Mouse (Mus musculus) embryonic facial prominence, embryonic 15.5 days (tissue): ENCODE results near the gene Erg. TPM values are rescaled to one million over a fixed set of nuclear protein-coding genes. Genes with fewer than 3 reads are reported as not detected.

Experiments
- ATAC-seq: fragments of 200-750 bp; cut with Nextera tagmentation; 2 replicates; pipeline ENCODE4 v1.8.0; 2017; ENCODE audit warnings: low read depth, moderate TSS enrichment; ENCODE audit not compliant: insufficient number of reproducible peaks, low FRiP score, low TSS enrichment
- H3K27ac ChIP-seq: fragments of 300-500 bp; sonication (generic); replicated peaks from 2 replicates; pipeline ENCODE4 v1.5.1; 2015; ENCODE audit warnings: mild to moderate bottlenecking, inconsistent platforms
- H3K27me3 ChIP-seq: fragments of 300-500 bp; sonication (generic); 2 replicates; pipeline ENCODE4 v1.6.1; 2015; ENCODE audit warnings: inconsistent platforms
- H3K36me3 ChIP-seq: fragments of 300-500 bp; sonication (generic); 2 replicates; pipeline ENCODE4 v1.6.1; 2015; ENCODE audit warnings: mild to moderate bottlenecking, inconsistent platforms
- H3K4me1 ChIP-seq: fragments of 300-500 bp; sonication (generic); 2 replicates; pipeline ENCODE4 v1.6.1; 2015; ENCODE audit warnings: inconsistent platforms
- H3K4me2 ChIP-seq: fragments of 300-500 bp; sonication (generic); replicated peaks from 2 replicates; pipeline ENCODE4 v1.6.1; 2015; ENCODE audit warnings: mild to moderate bottlenecking, inconsistent platforms
- H3K4me3 ChIP-seq: fragments of 300-500 bp; sonication (generic); replicated peaks from 2 replicates; pipeline ENCODE4 v1.5.1; 2015; ENCODE audit warnings: mild to moderate bottlenecking, inconsistent platforms
- H3K9ac ChIP-seq: fragments of 300-500 bp; sonication (generic); 2 replicates; pipeline ENCODE4 v1.6.1; 2015; ENCODE audit warnings: inconsistent platforms
- H3K9me3 ChIP-seq: fragments of 300-500 bp; sonication (generic); replicated peaks from 2 replicates; pipeline ENCODE4 v1.6.1; 2016; ENCODE audit warnings: inconsistent platforms
- WGBS: fragments of 180-500 bp; shearing (Covaris S2); methylation state at CpG from one replicate; pipeline ENCODE4 v1.1.7; 2015; 5-methylcytosine and 5-hydroxymethylcytosine counted together
- polyA plus RNA-seq: library from polyadenylated mRNA; unstranded; fragments of >200 nt; fragmentation: Nextera tagmentation; extraction: Ambion mirVana; gene quantifications from 2 replicates; pipeline ENCODE4 v1.2.1, GENCODE M21; 2015

Erg gene
- polyA plus RNA-seq = 14.1 and 17.7 TPM in 2 replicates

DNA sequence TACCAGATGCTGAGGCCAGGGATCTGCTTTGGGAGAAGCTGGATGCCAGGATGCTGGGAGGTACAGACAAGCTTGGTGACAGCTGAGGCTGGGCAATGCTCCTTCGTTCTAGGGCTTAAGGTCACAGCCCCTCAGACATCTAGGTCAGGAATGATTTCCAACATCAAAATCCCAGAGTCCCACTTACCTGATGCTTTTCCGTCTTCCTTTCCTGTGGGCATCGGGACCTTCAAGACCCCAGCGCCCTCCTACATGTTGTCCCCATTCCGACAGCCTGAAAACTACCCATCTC lies at the start of gene Erg:
Gene Erg, minus strand, starts transcription at position 283 of the 292 bp plus-strand sequence.
- 2% methylated on average over 5 of the region's 5 CpGs for WGBS
- Histone ChIP-seq H3K4me3 (peak within 1 kb of the TSS; percentile 45), H3K27me3 (peaks cover 40% of the 10 kb centered on the region), H3K27ac (peak within 1 kb of the TSS; percentile 69), H3K9me3 (no peaks in the 10 kb centered on the region), H3K36me3 (no peaks in the 10 kb centered on the region), H3K4me2 (peak within 1 kb of the TSS; percentile 81), H3K9ac (peak within 1 kb of the TSS; percentile 23; the same call in 1 of the 2 replicates), H3K4me1 (peaks cover 22% of the 10 kb centered on the region)
- no peak for ATAC-seq

DNA sequence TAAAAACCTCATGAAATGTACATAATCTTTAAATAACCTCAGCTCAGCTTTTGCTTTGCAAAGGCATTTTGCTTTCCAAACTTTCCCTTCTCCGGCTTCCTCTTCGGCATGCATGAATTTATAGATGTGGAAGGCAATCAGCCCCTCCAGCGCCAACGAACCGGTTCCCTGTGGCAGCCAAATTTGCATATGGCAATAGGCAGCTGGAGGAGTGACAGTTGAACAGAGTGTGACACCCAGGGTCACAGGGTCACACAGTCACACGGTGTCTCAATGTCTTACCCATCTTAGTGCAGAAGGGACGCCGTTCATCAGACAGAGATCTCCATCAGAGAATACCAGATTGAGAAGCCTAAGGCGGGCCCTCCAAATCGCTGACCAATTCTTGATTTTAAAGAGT lies 45.4 kb upstream of the Erg start:
- Histone ChIP-seq H3K36me3 (no peaks in the 10 kb centered on the region), H3K4me3 (no peak overlapping the region), H3K4me1 (no peaks in the 10 kb centered on the region), H3K9ac (no peak overlapping the region), H3K4me2 (no peak overlapping the region), H3K27ac (no peak overlapping the region), H3K9me3 (no peaks in the 10 kb centered on the region), H3K27me3 (no peaks in the 10 kb centered on the region)
- WGBS = 70% methylated on average over 10 of the region's 10 CpGs
- ATAC-seq = no peak

DNA sequence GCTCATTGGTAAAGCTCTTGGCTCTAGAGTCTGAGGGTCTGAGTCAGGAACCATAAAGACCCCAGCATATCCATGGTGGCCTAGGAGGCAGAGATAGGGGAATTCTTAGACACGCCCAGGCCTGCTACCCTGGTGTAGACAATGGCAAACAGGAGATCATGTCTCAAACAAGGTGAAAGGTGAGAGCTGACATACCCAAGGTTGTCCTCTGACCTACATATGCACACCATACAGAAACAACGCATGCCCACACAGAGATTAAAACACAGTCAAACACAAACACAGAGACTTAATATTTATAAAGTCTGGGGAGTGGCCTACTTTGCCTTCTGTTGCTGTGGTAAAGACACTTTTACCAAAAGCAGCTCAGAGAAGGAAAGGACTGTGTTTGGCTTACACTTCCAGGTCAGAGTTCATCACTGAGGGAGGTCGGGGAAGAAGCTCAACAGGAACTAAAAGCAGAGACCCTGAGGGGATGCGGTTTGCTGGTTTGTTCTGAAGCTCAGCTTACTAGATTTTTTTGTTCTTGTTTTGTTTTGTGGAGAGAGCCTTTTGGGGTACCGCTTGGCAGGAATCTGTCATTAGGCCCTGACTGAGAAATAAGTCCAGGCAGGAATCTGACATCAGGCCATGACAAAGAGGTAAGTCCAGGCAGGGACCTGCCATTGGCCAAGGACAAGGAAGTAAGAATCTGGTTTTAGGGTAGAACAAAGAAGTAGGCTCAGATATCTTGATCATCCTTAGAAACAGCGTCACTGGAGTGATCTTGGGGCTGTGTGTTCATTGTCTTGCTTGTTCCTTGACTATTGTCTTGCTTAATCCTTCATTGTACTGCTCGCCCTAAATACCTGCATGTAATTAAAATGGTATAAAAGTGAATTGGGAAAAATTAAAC lies 37.7 kb upstream of the Erg start:
- WGBS = 50% methylated on average over 7 of the region's 7 CpGs
- Histone ChIP-seq H3K27me3 (no peaks in the 10 kb centered on the region), H3K9ac (no peak overlapping the region), H3K4me2 (no peak overlapping the region), H3K9me3 (no peaks in the 10 kb centered on the region), H3K27ac (no peak overlapping the region), H3K4me1 (peaks cover 11% of the 10 kb centered on the region; the same call in 1 of the 2 replicates), H3K4me3 (no peak overlapping the region), H3K36me3 (no peaks in the 10 kb centered on the region)
- no peak for ATAC-seq

DNA sequence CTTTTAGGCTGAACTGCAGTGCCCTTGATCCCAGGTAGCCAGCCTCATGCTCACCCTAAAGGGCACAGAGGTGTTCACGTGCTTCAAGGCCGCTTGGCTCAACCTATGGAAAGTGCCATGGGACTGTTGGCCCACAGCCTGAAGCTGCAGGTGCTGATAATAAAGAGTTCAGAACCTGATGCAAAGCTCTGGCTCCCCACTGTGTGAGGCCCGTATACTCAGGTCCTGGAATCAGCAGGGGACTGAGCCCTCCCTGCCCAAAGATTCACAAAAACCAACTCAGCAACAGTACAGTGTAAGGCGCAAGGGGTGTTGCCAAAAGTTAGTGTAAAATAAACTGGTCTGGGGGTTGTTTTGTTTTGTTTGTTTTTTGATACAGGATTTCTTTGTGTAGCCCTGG lies 36.7 kb upstream of the Erg start:
- Histone ChIP-seq H3K9me3 (no peaks in the 10 kb centered on the region), H3K4me3 (no peak overlapping the region), H3K36me3 (no peaks in the 10 kb centered on the region), H3K9ac (no peak overlapping the region), H3K27me3 (no peaks in the 10 kb centered on the region), H3K4me2 (no peak overlapping the region), H3K4me1 (peaks cover 19% of the 10 kb centered on the region; the same call in 1 of the 2 replicates), H3K27ac (no peak overlapping the region)
- no peak for ATAC-seq
- 86% methylated on average over 4 of the region's 4 CpGs for WGBS

GRCm38 (mm10) chr16:95619859-95620325 lies 33.5 kb upstream of the Erg start:
- Histone ChIP-seq H3K4me3 (no peak overlapping the region), H3K27ac (peak overlapping the region; percentile 3; the same call in 1 of the 2 replicates), H3K9me3 (no peaks in the 10 kb centered on the region), H3K4me2 (no peak overlapping the region), H3K9ac (no peak overlapping the region), H3K36me3 (no peaks in the 10 kb centered on the region), H3K4me1 (peaks cover 23% of the 10 kb centered on the region), H3K27me3 (no peaks in the 10 kb centered on the region)
- no peak for ATAC-seq
- WGBS = 38% methylated on average over 4 of the region's 4 CpGs

DNA sequence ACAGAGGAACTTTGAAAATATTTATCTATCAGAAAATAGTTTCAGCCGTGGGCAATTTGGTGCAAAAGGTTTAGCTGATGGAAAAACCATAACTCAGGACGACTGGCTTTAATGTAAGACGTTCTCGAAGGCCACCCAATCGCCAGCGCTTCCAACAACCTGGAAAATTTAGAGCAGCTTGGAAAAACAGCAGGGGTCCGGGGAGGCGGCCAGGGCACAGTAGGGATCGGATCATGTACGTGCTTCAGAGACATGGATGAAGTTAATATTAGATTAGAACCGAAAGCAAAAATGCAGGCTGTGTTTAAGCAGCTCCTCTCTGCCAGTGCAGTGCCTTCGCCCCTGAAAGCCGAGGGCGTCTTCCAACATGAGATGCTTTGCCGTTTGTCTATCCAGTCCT lies 31.8 kb upstream of the Erg start:
- H3K4me1 ChIP-seq = peaks cover 19% of the 10 kb centered on the region
- H3K9me3 ChIP-seq = no peaks in the 10 kb centered on the region
- no peaks in the 10 kb centered on the region for H3K36me3 ChIP-seq
- 50% methylated on average over 15 of the region's 15 CpGs for WGBS
- H3K27me3 ChIP-seq = no peaks in the 10 kb centered on the region
- 0 out of 2 replicates have a peak overlapping the region, but pooled peaks have one; percentile 53 for H3K27ac ChIP-seq
- H3K9ac ChIP-seq = no peak overlapping the region
- H3K4me2 ChIP-seq = no peak overlapping the region
- H3K4me3 ChIP-seq = no peak overlapping the region
- ATAC-seq = no peak

DNA sequence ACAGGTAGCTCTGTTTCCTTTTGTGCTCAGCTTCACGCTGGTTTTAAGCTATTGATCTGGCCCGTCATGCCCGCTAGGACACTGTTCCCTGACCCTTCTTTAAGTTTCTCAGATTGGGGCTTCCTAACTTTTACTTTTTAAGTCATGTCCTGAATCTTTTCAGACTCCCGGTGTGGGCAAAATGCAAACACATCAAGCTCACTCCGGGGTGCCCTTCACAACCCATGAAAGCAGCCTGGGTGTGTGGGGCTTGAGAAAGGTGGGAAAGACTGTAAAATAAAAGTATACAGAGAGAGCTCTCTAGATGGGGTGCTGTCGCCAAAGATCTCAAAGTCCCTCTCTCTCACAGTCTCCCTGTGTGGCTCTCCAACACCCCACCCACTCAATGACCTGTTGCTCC lies 31.3 kb upstream of the Erg start:
- Histone ChIP-seq H3K27me3 (no peaks in the 10 kb centered on the region), H3K36me3 (no peaks in the 10 kb centered on the region), H3K9me3 (no peaks in the 10 kb centered on the region), H3K4me1 (peaks cover 19% of the 10 kb centered on the region), H3K9ac (no peak overlapping the region), H3K4me2 (no peak overlapping the region), H3K4me3 (no peak overlapping the region), H3K27ac (0 out of 2 replicates have a peak overlapping the region, but pooled peaks have one; percentile 53)
- WGBS = 52% methylated on average over 6 of the region's 6 CpGs
- ATAC-seq = no peak

DNA sequence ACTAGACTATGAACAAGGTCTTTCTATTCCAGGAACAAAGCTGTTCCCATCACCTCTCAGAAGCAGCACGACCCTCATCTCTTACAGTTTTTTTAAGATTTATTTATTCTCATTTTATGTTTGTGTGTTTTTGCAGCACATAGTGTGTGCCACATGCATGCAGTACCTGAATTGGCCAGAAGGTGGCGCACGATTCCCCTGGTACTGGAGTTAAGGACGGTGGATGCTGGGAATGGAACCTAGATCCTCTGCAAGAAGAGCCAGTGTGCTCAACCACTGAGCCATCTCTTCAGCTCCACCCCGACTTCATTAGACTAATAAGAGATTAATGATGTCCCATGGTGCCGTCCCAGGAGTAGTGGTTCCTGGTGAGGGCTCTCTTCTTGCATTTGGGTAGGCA lies 29.2 kb upstream of the Erg start:
- Histone ChIP-seq H3K4me3 (no peak overlapping the region), H3K27me3 (no peaks in the 10 kb centered on the region), H3K36me3 (no peaks in the 10 kb centered on the region), H3K4me1 (peaks cover 19% of the 10 kb centered on the region), H3K27ac (no peak overlapping the region), H3K4me2 (no peak overlapping the region), H3K9me3 (no peaks in the 10 kb centered on the region), H3K9ac (no peak overlapping the region)
- 41% methylated on average over 6 of the region's 6 CpGs for WGBS
- ATAC-seq = no peak

GRCm38 (mm10) chr16:95614482-95614881 lies 28.1 kb upstream of the Erg start:
- Histone ChIP-seq H3K4me1 (peaks cover 16% of the 10 kb centered on the region), H3K9me3 (no peaks in the 10 kb centered on the region), H3K27me3 (no peaks in the 10 kb centered on the region; the same call in 1 of the 2 replicates), H3K36me3 (no peaks in the 10 kb centered on the region), H3K9ac (no peak overlapping the region), H3K27ac (no peak overlapping the region), H3K4me3 (no peak overlapping the region), H3K4me2 (no peak overlapping the region)
- ATAC-seq = no peak
- WGBS = 97% methylated on average over 2 of the region's 2 CpGs

DNA sequence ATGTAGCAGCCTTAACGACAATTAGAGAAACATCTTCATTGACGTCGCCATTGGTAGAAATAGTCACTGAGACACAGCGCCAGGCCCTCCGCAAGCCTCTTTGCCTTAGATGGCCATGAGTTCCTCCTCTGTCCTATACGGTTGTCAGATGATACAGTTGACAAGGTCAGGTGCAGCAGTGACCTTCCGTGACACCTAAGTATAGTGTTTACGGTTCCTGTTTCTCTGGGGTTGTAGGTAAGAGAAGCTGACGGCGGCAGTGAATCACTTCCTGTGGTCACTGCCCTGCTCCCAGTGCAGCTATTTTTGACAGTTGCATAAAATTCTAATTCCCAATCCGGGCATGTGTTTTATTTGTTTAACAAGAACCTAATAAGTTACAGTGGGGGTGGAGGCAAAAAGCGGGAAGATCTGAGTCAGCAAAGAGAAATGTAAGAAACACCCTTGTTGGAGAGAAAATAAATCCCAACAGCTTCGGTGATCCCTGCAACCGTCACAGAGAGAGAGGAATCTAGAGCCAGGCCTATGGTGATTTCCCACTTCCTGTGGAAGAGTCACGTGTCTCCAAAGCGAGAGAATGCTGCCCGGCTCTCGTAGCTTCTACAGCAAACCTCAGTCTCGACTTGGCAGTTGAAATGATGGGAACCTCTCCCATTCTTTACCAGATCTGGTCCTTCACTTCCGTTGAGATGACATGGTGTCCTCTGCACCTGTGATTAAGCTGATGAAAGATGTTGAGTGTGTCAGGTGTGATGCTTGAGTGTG lies 25.8 kb upstream of the Erg start:
- Histone ChIP-seq H3K27me3 (no peaks in the 10 kb centered on the region; the same call in 1 of the 2 replicates), H3K9ac (no peak overlapping the region), H3K4me2 (no peak overlapping the region), H3K36me3 (no peaks in the 10 kb centered on the region), H3K27ac (no peak overlapping the region), H3K4me1 (no peaks in the 10 kb centered on the region), H3K9me3 (no peaks in the 10 kb centered on the region), H3K4me3 (no peak overlapping the region)
- ATAC-seq = no peak
- WGBS = 72% methylated on average over 20 of the region's 20 CpGs

GRCm38 (mm10) chr16:95608624-95609023 lies 22.2 kb upstream of the Erg start:
- Histone ChIP-seq H3K4me3 (no peak overlapping the region), H3K27ac (no peak overlapping the region), H3K9ac (no peak overlapping the region), H3K4me1 (no peaks in the 10 kb centered on the region), H3K9me3 (no peaks in the 10 kb centered on the region), H3K36me3 (no peaks in the 10 kb centered on the region), H3K4me2 (no peak overlapping the region), H3K27me3 (peaks cover 9% of the 10 kb centered on the region; the same call in 1 of the 2 replicates)
- no peak for ATAC-seq
- 77% methylated on average over 7 of the region's 7 CpGs for WGBS
